Mouse (Mus musculus) midbrain, embryonic 16.5 days (tissue): ENCODE data around the gene Defa25. TPM values are rescaled to one million over a fixed set of nuclear protein-coding genes. Genes with fewer than 3 reads are reported as not detected.
"Not testable (repeated sequence)": the region's sequence is repeated elsewhere in the genome, so short reads cannot be mapped to it uniquely, and the experiment has no call there.

Source experiments
- ATAC-seq: fragments of 200-750 bp; cut with Nextera tagmentation; 2 replicates; pipeline ENCODE4 v1.8.0; 2017; ENCODE audit warnings: moderate TSS enrichment
- H3K27ac ChIP-seq: fragments of 300-500 bp; sonication (generic); 2 replicates; pipeline ENCODE4 v1.5.1; 2014; ENCODE audit warnings: mild to moderate bottlenecking, low read length, mixed read lengths
- H3K27me3 ChIP-seq: fragments of 300-500 bp; sonication (generic); 2 replicates; pipeline ENCODE4 v1.6.1; 2014; ENCODE audit warnings: low read depth, low read length, mixed read lengths; ENCODE audit not compliant: control insufficient read depth, insufficient read depth
- H3K36me3 ChIP-seq: fragments of 300-500 bp; sonication (generic); 2 replicates; pipeline ENCODE4 v1.6.1; 2014; ENCODE audit warnings: mild to moderate bottlenecking, low read length, moderate library complexity, mixed read lengths; ENCODE audit not compliant: control insufficient read depth, insufficient read depth
- H3K4me1 ChIP-seq: fragments of 300-500 bp; sonication (generic); 2 replicates; pipeline ENCODE4 v1.6.1; 2014; ENCODE audit warnings: mild to moderate bottlenecking, low read length, mixed read lengths; ENCODE audit not compliant: control insufficient read depth, insufficient read depth
- H3K4me2 ChIP-seq: fragments of 300-500 bp; sonication (generic); 2 replicates; pipeline ENCODE4 v1.6.1; 2014; ENCODE audit warnings: mild to moderate bottlenecking, low read length, mixed read lengths
- H3K4me3 ChIP-seq: fragments of 300-500 bp; sonication (generic); 2 replicates; pipeline ENCODE4 v1.5.1; 2014; ENCODE audit warnings: low read depth, mild to moderate bottlenecking, low read length, moderate library complexity, mixed read lengths
- H3K9ac ChIP-seq: fragments of 300-500 bp; sonication (generic); 2 replicates; pipeline ENCODE4 v1.6.1; 2014; ENCODE audit warnings: low read depth, low read length, mixed read lengths
- H3K9me3 ChIP-seq: fragments of 300-500 bp; sonication (generic); replicated peaks from 2 replicates; pipeline ENCODE4 v1.6.1; 2014; ENCODE audit warnings: mild to moderate bottlenecking, low read length, mixed read lengths; ENCODE audit not compliant: control insufficient read depth, poor library complexity, severe bottlenecking
- WGBS: fragments of 180-500 bp; shearing (Covaris S2); extraction: QIAGEN DNeasy Blood & Tissue Kit; methylation state at CpG from one replicate; pipeline ENCODE4 v1.1.7; 2014; 5-methylcytosine and 5-hydroxymethylcytosine counted together
- polyA plus RNA-seq: library from polyadenylated mRNA; unstranded; fragments of >200 nt; fragmentation: Nextera tagmentation; extraction: Ambion mirVana; gene quantifications from 2 replicates; pipeline ENCODE4 v1.2.1, GENCODE M21; 2015

Gene Defa25
- not detected in 2 replicates for polyA plus RNA-seq

DNA sequence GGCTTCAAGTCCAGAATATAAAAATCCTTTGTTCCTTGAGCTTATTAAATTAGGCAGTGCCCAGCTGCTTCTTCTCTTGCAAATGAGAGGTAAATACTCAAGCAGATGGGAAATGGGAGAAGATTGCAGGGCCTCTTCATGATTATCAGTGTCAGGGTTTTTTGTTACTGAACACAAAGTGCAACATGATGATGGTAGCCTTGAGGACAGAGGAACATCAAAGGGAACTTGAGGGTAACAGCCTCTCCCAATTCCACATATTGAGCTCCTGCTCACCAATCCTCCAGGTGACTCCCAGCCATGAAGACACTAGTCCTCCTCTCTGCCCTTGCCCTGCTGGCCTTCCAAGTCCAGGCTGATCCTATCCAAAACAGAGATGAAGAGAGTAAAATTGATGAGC, at the start of gene Defa25:
Gene Defa25 (plus strand): TSS at position 301 of the 400 bp plus-strand sequence.
- not testable (repeated sequence) for H3K27me3 ChIP-seq, ATAC-seq, H3K4me3 ChIP-seq, H3K4me2 ChIP-seq, H3K9me3 ChIP-seq, H3K9ac ChIP-seq, H3K36me3 ChIP-seq, H3K27ac ChIP-seq, H3K4me1 ChIP-seq

DNA sequence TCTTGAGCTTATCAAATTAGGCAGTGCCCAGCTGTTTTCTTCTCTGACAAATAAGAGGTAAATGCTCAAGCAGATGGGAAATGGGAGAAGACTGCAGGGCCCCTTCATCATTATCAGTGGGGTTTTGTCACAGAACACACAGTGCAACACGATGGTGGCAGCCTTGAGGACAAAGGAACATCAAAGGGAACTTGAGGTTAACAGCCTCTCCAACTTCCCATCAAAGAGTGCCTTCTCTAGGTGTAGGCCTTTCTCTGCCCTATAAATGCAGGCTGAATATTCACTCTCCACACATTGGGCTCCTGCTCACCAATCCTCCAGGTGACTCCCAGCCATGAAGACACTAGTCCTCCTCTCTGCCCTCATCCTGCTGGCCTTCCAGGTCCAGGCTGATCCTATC, 29.5 kb upstream of the Defa25 start, which contains the start of gene Defa23:
Gene Defa23 (plus strand): TSS at position 301 of the 400 bp plus-strand sequence.
- H3K9ac ChIP-seq, H3K4me1 ChIP-seq, ATAC-seq, H3K27ac ChIP-seq, H3K4me3 ChIP-seq, H3K4me2 ChIP-seq, H3K36me3 ChIP-seq, H3K27me3 ChIP-seq, H3K9me3 ChIP-seq: not testable (repeated sequence)
- WGBS = no CpG with 5 or more reads among the region's 1 CpGs

DNA sequence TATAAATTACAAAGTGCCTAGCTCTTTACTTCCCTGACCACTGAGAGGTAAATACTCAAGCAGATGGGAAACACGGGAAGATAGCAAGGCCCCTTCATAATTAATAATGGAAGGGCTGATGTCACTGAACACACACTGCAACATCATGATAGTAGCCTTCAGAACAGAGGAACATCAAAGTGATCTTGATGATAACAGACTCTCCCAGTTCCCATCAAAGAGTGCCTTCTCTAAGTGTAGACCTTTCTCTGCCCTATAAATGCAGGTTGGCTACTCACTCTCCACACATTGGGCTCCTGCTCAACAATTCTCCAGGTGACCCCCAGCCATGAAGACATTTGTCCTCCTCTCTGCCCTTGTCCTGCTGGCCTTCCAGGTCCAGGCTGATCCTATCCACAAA, 19.5 kb upstream of the Defa25 start, which contains the start of gene Defa35:
Gene Defa35 (plus strand): TSS at position 301 of the 400 bp plus-strand sequence.
- not testable (repeated sequence) for H3K4me2 ChIP-seq, H3K4me3 ChIP-seq, H3K27me3 ChIP-seq, ATAC-seq, H3K27ac ChIP-seq, H3K4me1 ChIP-seq, H3K9ac ChIP-seq, H3K36me3 ChIP-seq, H3K9me3 ChIP-seq
- WGBS = 76% methylated on average over 1 of the region's 1 CpGs

DNA sequence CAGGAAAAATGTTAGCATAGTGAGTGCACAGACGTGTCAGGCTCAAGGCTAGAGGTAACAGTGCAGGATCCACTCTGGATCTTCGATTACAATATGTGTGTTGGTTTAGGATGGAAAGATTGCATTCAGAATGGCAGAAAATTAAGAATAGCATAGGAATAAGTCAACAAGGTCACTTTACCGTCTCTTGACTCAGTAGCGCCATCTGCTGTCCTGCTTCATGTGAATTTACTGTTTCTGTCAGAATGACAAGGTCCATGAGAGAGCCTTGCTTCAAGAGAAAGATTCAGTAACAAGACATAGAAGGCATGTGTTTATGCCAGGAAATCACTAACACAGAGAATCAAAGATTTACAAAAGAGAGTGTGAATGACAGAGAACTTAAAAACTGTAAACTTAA, 8.9 kb downstream of the Defa25 start:
- H3K27ac ChIP-seq = no peak overlapping the region
- no peak overlapping the region for H3K4me3 ChIP-seq
- no peaks in the 10 kb centered on the region for H3K27me3 ChIP-seq
- H3K4me1 ChIP-seq = no peaks in the 10 kb centered on the region
- no peaks in the 10 kb centered on the region for H3K36me3 ChIP-seq
- no peak overlapping the region for H3K4me2 ChIP-seq
- WGBS = 44% methylated on average over 4 of the region's 4 CpGs
- H3K9ac ChIP-seq = no peak overlapping the region
- ATAC-seq = no peak
- H3K9me3 ChIP-seq = 0 out of 2 replicates have a peak, but pooled peaks cover 3% of the 10 kb centered on the region

DNA sequence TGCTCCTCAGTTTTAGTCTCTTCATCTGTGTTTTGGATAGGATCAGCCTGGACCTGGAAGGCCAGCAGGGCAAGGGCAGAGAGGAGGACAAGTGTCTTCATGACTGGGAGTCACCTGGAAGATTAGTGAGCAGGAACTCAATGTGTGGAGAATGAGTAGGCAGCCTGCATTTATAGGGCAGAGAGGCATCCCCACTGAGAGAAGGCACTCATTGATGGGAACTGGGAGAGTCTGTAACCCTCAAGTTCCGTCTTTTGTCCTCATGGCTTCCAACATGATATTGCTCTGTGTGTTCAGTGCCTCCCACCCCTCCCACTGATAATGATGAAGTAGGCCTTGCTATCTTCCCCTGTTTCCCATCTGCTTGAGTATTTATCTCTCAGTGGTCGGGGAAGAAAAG, 11.7 kb downstream of the Defa25 start, which contains the start of gene Gm14851:
Gene Gm14851 (minus strand): TSS at position 101 of the 400 bp plus-strand sequence.
- not testable (repeated sequence) for H3K27me3 ChIP-seq, H3K4me1 ChIP-seq, H3K36me3 ChIP-seq, H3K4me3 ChIP-seq, H3K9ac ChIP-seq, H3K27ac ChIP-seq, H3K4me2 ChIP-seq, ATAC-seq, H3K9me3 ChIP-seq
- no CpG with 5 or more reads among the region's 2 CpGs for WGBS

DNA sequence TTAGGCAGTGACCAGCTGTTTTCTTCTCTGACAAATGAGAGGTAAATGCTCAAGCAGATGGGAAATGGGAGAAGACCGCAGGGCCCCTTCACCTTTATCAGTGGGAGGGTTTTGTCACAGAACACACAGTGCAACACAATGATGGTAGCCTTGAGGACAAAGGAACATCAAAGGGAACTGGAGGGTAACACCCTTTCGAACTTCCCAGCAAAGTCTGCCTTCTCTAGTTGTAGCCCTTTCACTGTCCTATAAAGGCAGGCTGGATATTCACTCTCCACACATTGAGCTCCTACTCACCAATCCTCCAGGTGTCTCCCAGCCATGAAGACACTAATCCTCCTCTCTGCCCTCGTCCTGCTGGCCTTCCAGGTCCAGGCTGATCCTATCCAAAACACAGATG, 50.1 kb downstream of the Defa25 start, which contains the start of gene Defa30:
Gene Defa30 (plus strand): TSS at position 301 of the 400 bp plus-strand sequence.
- H3K9ac ChIP-seq, H3K9me3 ChIP-seq, H3K4me3 ChIP-seq, H3K4me1 ChIP-seq, H3K27me3 ChIP-seq, H3K36me3 ChIP-seq, ATAC-seq, H3K4me2 ChIP-seq, H3K27ac ChIP-seq: not testable (repeated sequence)
- 52% methylated on average over 3 of the region's 3 CpGs for WGBS

Other genes starting within 250 kb of the Defa25 start
- gene Defb33, start 191.8 kb upstream of the Defa25 start, polyA plus RNA-seq = not detected in 2 replicates
- gene Gm15056, start 181.8 kb upstream of the Defa25 start, polyA plus RNA-seq = not detected in 2 replicates
- gene Gm6040, start 162.4 kb upstream of the Defa25 start, polyA plus RNA-seq = not detected in 2 replicates
- gene AY761185, start 139.7 kb upstream of the Defa25 start, polyA plus RNA-seq = not detected in 2 replicates
- not detected in 2 replicates for gene Defa21, start 58.9 kb upstream of the Defa25 start, polyA plus RNA-seq
- gene Defa23, start 29.4 kb upstream of the Defa25 start, polyA plus RNA-seq = not detected in 2 replicates
- gene Defa35, start 19.4 kb upstream of the Defa25 start, polyA plus RNA-seq = not detected in 2 replicates
- gene Gm14851, start 11.6 kb downstream of the Defa25 start, polyA plus RNA-seq = not detected in 2 replicates
- not detected in 2 replicates for gene Defa30, start 50.2 kb downstream of the Defa25 start, polyA plus RNA-seq
- gene Defa22, start 77.8 kb downstream of the Defa25 start, polyA plus RNA-seq = not detected in 2 replicates
- gene Defa31, start 107.2 kb downstream of the Defa25 start, polyA plus RNA-seq = not detected in 2 replicates
- gene Gm15293, start 117.1 kb downstream of the Defa25 start, polyA plus RNA-seq = not detected in 2 replicates
- gene Gm15292, start 165.3 kb downstream of the Defa25 start, polyA plus RNA-seq = not detected in 2 replicates
- gene Defa27, start 231.1 kb downstream of the Defa25 start, polyA plus RNA-seq = not detected in 2 replicates
- not detected in 2 replicates for gene Defa29, start 242.6 kb downstream of the Defa25 start, polyA plus RNA-seq